Mouse (Mus musculus): ENCODE data around the gene Tmem14a. TPM values are rescaled to one million over a fixed set of nuclear protein-coding genes. Genes with fewer than 3 reads are reported as not detected.

Gene Tmem14a
- polyA plus RNA-seq, 1 experiment: 0.52 TPM

GRCm38 (mm10) chr1:21247896-21248295, 29.5 kb downstream of the Tmem14a start:
- no peak overlapping the region for H3ac ChIP-seq (ENCODE audit: control insufficient read depth, insufficient read length)
- H3K36me3 ChIP-seq (ENCODE audit: control insufficient read depth, insufficient read depth): no peaks in the 10 kb centered on the region
- H3K79me2 ChIP-seq (ENCODE audit: control insufficient read depth, insufficient read depth): no peaks in the 10 kb centered on the region
- TF ChIP-seq MAX (IDR thresholded peaks at IDR 0.05; ENCODE audit: low read depth) (no peak), E2F4 (IDR thresholded peaks at IDR 0.05; ENCODE audit: insufficient read depth) (no peak), USF1 (IDR thresholded peaks at IDR 0.05; ENCODE audit: low read depth) (no peak), POLR2A (IDR thresholded peaks at IDR 0.05; ENCODE audit: insufficient read length, low read depth) (no peak)
- H3K4me3 ChIP-seq: no peak overlapping the region
- H3K27me3 ChIP-seq (ENCODE audit: control insufficient read depth, insufficient read depth, insufficient read length): no peaks in the 10 kb centered on the region
- no peak overlapping the region for H3K4me2 ChIP-seq (ENCODE audit: low read depth)

- Histone ChIP-seq H3K36me3 (ENCODE audit: control insufficient read depth, insufficient read depth) (no peaks in the 10 kb centered on the region), H3ac (ENCODE audit: control insufficient read depth, insufficient read length) (no peak overlapping the region), H3K27me3 (ENCODE audit: control insufficient read depth, insufficient read depth, insufficient read length) (no peaks in the 10 kb centered on the region), H3K4me2 (ENCODE audit: low read depth) (no peak overlapping the region), H3K4me3 (no peak overlapping the region), H3K79me2 (ENCODE audit: control insufficient read depth, insufficient read depth) (no peaks in the 10 kb centered on the region)
- no peak for TF ChIP-seq MYOD1 (IDR thresholded peaks at IDR 0.05; ENCODE audit: control insufficient read depth in 1 of 3, insufficient read length in 2 of 3, low read depth in 2 of 3)
- TF ChIP-seq TCF3 (IDR thresholded peaks at IDR 0.05; ENCODE audit: insufficient read length, low read depth): no peak
- no peak for TF ChIP-seq E2F4 (IDR thresholded peaks at IDR 0.05; ENCODE audit: insufficient read depth)
- TF ChIP-seq POLR2A (IDR thresholded peaks at IDR 0.05; ENCODE audit: insufficient read length, low read depth): no peak
- TF ChIP-seq REST (IDR thresholded peaks at IDR 0.05; ENCODE audit: insufficient read depth, insufficient read length): no peak
- no peak for TF ChIP-seq MYOG (IDR thresholded peaks at IDR 0.05; ENCODE audit: control insufficient read depth in 1 of 3, insufficient read depth in 1 of 3, insufficient read length in 2 of 3, low read depth in 2 of 3)
- no peak for TF ChIP-seq SRF (IDR thresholded peaks at IDR 0.05; ENCODE audit: control insufficient read depth, insufficient read length, low read depth)
- no peak for TF ChIP-seq POLR2AphosphoS2 (IDR thresholded peaks at IDR 0.05; ENCODE audit: insufficient read length, low read depth)
- no peak for TF ChIP-seq MAX (IDR thresholded peaks at IDR 0.05; ENCODE audit: low read depth)
- TF ChIP-seq TCF12 (IDR thresholded peaks at IDR 0.05; ENCODE audit: insufficient read depth, poor library complexity, severe bottlenecking): no peak
These were observed 30.4 kb downstream of the Tmem14a start for GRCm38 (mm10) chr1:21248560-21249390.

GRCm38 (mm10) chr1:21251661-21252060, 33.3 kb downstream of the Tmem14a start:
- no peak overlapping the region for H3ac ChIP-seq (ENCODE audit: control insufficient read depth, insufficient read length)
- no peak overlapping the region for H3K4me3 ChIP-seq
- H3K27me3 ChIP-seq (ENCODE audit: control insufficient read depth, insufficient read depth, insufficient read length): no peaks in the 10 kb centered on the region
- TF ChIP-seq POLR2A (IDR thresholded peaks at IDR 0.05; ENCODE audit: insufficient read length, low read depth): no peak
- no peak for TF ChIP-seq TCF12 (IDR thresholded peaks at IDR 0.05; ENCODE audit: insufficient read depth, poor library complexity, severe bottlenecking)
- TF ChIP-seq REST (IDR thresholded peaks at IDR 0.05; ENCODE audit: insufficient read depth, insufficient read length): no peak
- no peak for TF ChIP-seq POLR2AphosphoS2 (IDR thresholded peaks at IDR 0.05; ENCODE audit: insufficient read length, low read depth)
- TF ChIP-seq SRF (IDR thresholded peaks at IDR 0.05; ENCODE audit: control insufficient read depth, insufficient read length, low read depth): no peak
- TF ChIP-seq MYOD1 (IDR thresholded peaks at IDR 0.05; ENCODE audit: control insufficient read depth in 1 of 3, insufficient read length in 2 of 3, low read depth in 2 of 3): no peak
- no peak for TF ChIP-seq USF1 (IDR thresholded peaks at IDR 0.05; ENCODE audit: low read depth)
- no peak for TF ChIP-seq MYOG (IDR thresholded peaks at IDR 0.05; ENCODE audit: control insufficient read depth in 1 of 3, insufficient read depth in 1 of 3, insufficient read length in 2 of 3, low read depth in 2 of 3)
- TF ChIP-seq E2F4 (IDR thresholded peaks at IDR 0.05; ENCODE audit: insufficient read depth): no peak
- no peak for TF ChIP-seq CEBPB (IDR thresholded peaks at IDR 0.05; ENCODE audit: insufficient read depth, poor library complexity, severe bottlenecking)
- no peak for TF ChIP-seq MAX (IDR thresholded peaks at IDR 0.05; ENCODE audit: low read depth)
- no peak for TF ChIP-seq TCF3 (IDR thresholded peaks at IDR 0.05; ENCODE audit: insufficient read length, low read depth)
- H3K79me2 ChIP-seq (ENCODE audit: control insufficient read depth, insufficient read depth): no peaks in the 10 kb centered on the region
- H3K36me3 ChIP-seq (ENCODE audit: control insufficient read depth, insufficient read depth): no peaks in the 10 kb centered on the region
- no peak overlapping the region for H3K4me2 ChIP-seq (ENCODE audit: low read depth)

GRCm38 (mm10) chr1:21252566-21253302, 34.4 kb downstream of the Tmem14a start:
- Histone ChIP-seq H3K4me2 (ENCODE audit: low read depth) (no peak overlapping the region), H3K79me2 (ENCODE audit: control insufficient read depth, insufficient read depth) (no peaks in the 10 kb centered on the region), H3K4me3 (no peak overlapping the region)

GRCm38 (mm10) chr1:21253303-21253650, 34.9 kb downstream of the Tmem14a start:
- no peak overlapping the region for H3K4me3 ChIP-seq
- H3K4me2 ChIP-seq (ENCODE audit: low read depth): no peak overlapping the region
- H3K79me2 ChIP-seq (ENCODE audit: control insufficient read depth, insufficient read depth): no peaks in the 10 kb centered on the region
- H3ac ChIP-seq (ENCODE audit: control insufficient read depth, insufficient read length): no peak overlapping the region
- no peaks in the 10 kb centered on the region for H3K36me3 ChIP-seq (ENCODE audit: control insufficient read depth, insufficient read depth)
- H3K27me3 ChIP-seq (ENCODE audit: control insufficient read depth, insufficient read depth, insufficient read length): no peaks in the 10 kb centered on the region
- no peak for TF ChIP-seq REST (IDR thresholded peaks at IDR 0.05; ENCODE audit: insufficient read depth, insufficient read length)
- no peak for TF ChIP-seq SRF (IDR thresholded peaks at IDR 0.05; ENCODE audit: control insufficient read depth, insufficient read length, low read depth)
- TF ChIP-seq POLR2AphosphoS2 (IDR thresholded peaks at IDR 0.05; ENCODE audit: insufficient read length, low read depth): no peak
- no peak for TF ChIP-seq TCF3 (IDR thresholded peaks at IDR 0.05; ENCODE audit: insufficient read length, low read depth)
- no peak for TF ChIP-seq MYOD1 (IDR thresholded peaks at IDR 0.05; ENCODE audit: control insufficient read depth in 1 of 3, insufficient read length in 2 of 3, low read depth in 2 of 3)
- TF ChIP-seq POLR2A (IDR thresholded peaks at IDR 0.05; ENCODE audit: insufficient read length, low read depth): no peak
- no peak for TF ChIP-seq CEBPB (IDR thresholded peaks at IDR 0.05; ENCODE audit: insufficient read depth, poor library complexity, severe bottlenecking)
- TF ChIP-seq MYOG (IDR thresholded peaks at IDR 0.05; ENCODE audit: control insufficient read depth in 1 of 3, insufficient read depth in 1 of 3, insufficient read length in 2 of 3, low read depth in 2 of 3): no peak
- no peak for TF ChIP-seq E2F4 (IDR thresholded peaks at IDR 0.05; ENCODE audit: insufficient read depth)
- TF ChIP-seq TCF12 (IDR thresholded peaks at IDR 0.05; ENCODE audit: insufficient read depth, poor library complexity, severe bottlenecking): no peak
- no peak for TF ChIP-seq MAX (IDR thresholded peaks at IDR 0.05; ENCODE audit: low read depth)
- TF ChIP-seq USF1 (IDR thresholded peaks at IDR 0.05; ENCODE audit: low read depth): no peak

More at GRCm38 (mm10) chr1:21252566-21253302, 34.4 kb downstream of the Tmem14a start:
- Histone ChIP-seq H3K36me3 (ENCODE audit: control insufficient read depth, insufficient read depth) (no peaks in the 10 kb centered on the region), H3K27me3 (ENCODE audit: control insufficient read depth, insufficient read depth, insufficient read length) (no peaks in the 10 kb centered on the region), H3ac (ENCODE audit: control insufficient read depth, insufficient read length) (no peak overlapping the region)
- no peak for TF ChIP-seq POLR2AphosphoS2 (IDR thresholded peaks at IDR 0.05; ENCODE audit: insufficient read length, low read depth)
- no peak for TF ChIP-seq MAX (IDR thresholded peaks at IDR 0.05; ENCODE audit: low read depth)
- TF ChIP-seq CEBPB (IDR thresholded peaks at IDR 0.05; ENCODE audit: insufficient read depth, poor library complexity, severe bottlenecking): no peak
